Mouse (Mus musculus): ENCODE measurements around the gene Rhot2.

The Rhot2 gene

DNA sequence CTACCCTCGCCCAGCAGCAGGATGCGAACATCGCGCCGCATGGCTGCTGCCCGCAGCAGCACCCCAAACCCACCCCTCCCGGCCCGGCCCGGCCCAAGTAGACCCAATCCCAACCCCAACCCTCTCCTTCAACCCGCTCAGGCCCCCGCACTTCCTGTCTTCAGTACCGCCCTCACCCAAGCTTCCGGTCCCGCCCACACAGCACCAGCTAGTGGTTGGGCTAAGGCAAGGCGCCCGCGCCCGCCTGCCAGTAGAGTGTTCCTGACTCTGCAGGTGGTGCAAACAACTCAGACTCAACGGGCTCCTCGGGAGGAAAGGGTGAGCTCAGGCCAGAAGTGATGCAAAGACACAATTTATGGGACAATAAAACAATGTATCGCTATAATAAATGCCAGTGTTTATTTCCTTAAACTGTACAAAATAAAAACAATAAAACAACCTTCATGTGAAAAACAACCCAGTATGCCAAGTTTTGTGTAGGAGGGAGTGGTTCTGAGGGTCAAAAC lies at the start of gene Rhot2:
TSS of gene Rhot2 (minus strand) at position 456 of the 506 bp plus-strand sequence.
- DNase-seq (ENCODE audit: extremely low spot score) = peak; percentile 91

- peak; percentile 71 for DNase-seq (ENCODE audit: extremely low spot score)
These were observed 49.4 kb upstream of the Rhot2 start for GRCm38 (mm10) chr17:25893975-25894617.

GRCm38 (mm10) chr17:25888837-25889236 lies 44.2 kb upstream of the Rhot2 start:
- no peak for DNase-seq (ENCODE audit: extremely low spot score)

GRCm38 (mm10) chr17:25887467-25887866 lies 42.8 kb upstream of the Rhot2 start:
- DNase-seq (ENCODE audit: extremely low spot score) = no peak

DNA sequence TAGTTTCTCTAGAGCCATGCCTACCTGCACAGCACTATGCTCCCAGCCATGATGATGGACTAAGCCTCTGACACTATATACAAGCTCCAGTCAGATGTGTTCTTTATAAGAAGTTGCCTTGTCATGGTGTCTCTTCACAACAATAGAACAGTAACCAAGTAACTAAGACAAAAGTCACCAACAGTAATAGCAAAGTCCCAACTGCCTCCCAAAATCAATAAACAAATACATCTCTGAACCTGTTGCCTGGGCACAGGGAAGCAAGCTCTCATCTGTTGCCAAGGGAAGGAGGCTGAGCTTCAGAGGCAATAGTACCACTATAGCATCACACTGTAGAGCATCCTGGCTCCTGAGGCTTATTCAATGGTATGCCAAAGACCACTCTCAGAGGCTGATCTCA lies 42.2 kb upstream of the Rhot2 start:
- no peak for DNase-seq (ENCODE audit: extremely low spot score)

- DNase-seq (ENCODE audit: extremely low spot score) = no peak
These were observed 41.0 kb upstream of the Rhot2 start for GRCm38 (mm10) chr17:25885636-25886035.

DNA sequence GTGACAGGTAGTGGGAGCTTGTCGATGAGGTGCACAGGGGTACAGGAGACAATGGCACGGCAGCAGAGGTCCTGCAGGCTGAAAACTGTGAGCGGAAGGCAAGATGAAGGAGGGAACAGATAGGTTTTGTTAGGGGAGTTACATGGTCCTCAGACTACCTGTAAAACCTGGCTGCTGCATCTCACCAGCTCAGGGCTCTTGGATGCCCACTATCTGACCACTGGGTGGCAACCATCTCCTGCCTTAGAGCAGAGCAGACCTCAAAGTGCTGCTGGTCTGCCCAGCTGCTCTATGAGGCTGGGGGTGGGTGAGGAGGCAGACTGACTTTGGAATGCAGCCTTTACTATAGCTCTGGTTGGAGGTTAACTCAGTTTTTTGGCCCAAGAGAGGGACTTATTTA lies 39.2 kb upstream of the Rhot2 start:
- no peak for DNase-seq (ENCODE audit: extremely low spot score)

DNA sequence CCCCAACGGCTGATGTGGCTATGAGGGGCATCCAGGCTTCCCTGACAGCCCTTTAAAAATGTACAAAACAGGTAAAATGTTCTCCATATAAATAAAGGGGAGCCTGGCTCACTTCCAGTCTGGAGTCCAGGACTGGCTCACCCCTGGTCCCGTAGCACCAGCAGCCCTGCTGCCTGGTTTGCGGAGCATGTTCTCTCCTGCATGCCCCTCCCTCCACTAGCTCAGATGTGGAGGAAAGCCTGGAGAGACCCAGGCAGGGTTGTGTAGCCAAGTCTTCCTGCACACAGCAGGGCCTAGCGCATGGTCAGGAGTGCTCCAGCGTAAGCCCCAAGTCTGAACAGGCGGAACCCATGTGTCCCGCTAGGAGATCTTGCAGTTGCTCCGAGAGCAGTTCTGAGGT lies 38.6 kb upstream of the Rhot2 start:
- no peak for DNase-seq (ENCODE audit: extremely low spot score)

GRCm38 (mm10) chr17:25882306-25882705 lies 37.7 kb upstream of the Rhot2 start:
- DNase-seq (ENCODE audit: extremely low spot score) = peak; percentile 47

DNA sequence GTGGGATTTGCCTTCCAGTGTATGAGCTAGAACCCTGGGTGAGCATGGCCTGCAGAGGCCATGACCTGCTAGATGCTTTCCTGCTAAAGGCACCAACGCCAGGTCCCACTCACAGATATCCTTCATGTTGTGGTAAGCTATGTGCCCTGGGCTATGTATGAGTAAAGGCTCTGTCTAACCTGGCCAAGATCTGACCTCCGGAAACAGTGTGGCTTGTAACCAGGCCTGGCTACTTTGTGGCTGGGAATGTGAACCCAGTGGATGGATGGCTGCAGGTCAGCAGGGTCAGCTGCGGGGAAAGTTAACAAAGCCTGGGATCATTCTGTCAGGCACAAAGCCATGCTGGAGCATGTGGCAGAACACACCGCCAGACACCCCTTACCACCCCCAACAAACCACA lies 37.0 kb upstream of the Rhot2 start:
- DNase-seq (ENCODE audit: extremely low spot score) = peak; percentile 83

DNA sequence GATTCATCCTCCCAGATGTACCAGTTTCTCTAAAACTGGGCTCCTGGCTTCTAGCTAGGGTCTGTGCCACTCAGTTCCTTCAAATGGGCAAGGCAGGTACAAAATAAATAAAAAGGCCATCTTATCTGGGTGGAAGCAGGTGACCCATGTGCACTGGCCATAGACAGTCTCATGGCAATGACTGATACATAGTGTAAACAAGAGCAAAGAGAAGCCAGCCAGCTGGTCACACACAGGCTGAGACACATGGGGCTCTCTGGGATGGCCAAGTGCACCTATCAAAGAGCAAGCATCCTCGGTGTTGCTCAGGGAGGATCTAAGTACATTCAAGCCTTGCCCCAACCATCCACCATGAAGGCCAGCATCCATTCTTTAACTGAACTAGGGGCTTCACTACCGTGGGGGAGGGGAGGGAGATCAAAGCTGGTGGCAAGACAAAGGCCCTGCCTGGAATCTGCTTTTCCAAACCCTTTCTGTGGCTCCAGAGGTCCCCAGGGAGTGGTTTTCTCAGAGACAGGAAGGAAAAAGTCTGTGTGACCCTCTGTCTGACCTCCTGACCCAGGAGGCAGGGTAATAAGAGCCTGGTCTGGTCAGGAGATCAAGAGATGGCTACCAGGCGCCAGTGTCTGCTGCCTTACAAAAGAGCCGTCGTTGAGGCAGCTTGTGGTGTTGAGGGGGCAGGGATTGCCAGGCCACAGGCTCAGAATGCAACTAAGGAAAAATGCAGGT lies 36.4 kb upstream of the Rhot2 start:
- DNase-seq (ENCODE audit: extremely low spot score) = peak; percentile 94

DNA sequence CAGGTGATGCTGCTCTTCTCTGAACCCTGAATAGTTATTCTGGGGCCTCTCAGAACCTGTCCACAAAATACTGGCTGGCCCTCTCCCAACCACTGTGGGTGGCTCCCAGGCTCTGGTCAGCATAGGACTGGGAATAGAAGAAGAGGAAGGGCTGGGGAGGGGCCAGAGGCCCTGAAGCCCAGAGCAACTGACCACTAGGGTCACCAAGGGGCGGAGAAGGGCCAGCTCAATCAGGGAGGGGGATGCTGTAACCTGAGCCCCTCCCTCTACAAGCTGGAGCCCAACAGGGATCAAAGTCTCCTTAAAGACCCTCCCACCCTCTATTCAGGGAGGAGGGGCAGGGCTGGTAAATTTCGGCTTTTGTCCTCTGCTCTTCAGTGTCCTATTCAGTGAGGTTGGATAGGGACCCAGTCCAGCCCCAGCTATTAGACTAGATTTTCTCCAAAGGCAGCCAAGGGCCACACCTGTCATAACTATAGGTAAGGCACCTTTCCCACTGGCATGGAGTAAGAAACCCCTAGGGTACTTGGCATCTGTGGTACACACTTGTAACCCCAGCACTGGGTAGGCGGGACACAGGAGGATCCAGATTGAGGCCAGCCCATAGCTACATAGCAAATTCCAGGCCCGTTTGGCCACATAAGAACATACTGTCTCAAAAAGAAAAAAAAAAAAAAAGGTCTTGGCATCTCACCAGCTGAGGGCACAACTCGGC lies 35.7 kb upstream of the Rhot2 start, which contains the start of gene Wfikkn1:
TSS of gene Wfikkn1 (minus strand) at position 663 of the 715 bp plus-strand sequence.
- DNase-seq (ENCODE audit: extremely low spot score) = peak; percentile 88

GRCm38 (mm10) chr17:25879750-25880149 lies 35.1 kb upstream of the Rhot2 start:
- DNase-seq (ENCODE audit: extremely low spot score) = no peak

DNA sequence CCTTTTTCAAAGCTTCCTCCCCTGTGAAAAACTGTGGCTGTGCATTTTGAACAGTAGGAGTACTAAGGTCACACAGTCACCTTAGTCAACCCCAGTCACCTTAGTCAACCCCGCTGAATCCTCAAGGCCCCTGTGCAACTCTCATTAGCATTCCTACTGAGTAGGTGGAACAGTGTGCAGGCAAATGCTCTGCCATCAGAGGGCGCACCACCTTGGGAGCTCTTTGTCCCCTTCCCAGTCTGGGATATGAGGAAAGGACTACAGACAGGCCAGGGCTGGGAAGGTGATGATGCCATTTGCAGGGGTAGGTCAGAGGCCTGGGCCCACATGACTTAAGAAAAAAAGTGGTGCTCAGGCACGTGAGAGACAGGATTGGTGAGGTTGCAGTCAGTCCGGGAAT lies 34.6 kb upstream of the Rhot2 start:
- peak; percentile 50 for DNase-seq (ENCODE audit: extremely low spot score)

DNA sequence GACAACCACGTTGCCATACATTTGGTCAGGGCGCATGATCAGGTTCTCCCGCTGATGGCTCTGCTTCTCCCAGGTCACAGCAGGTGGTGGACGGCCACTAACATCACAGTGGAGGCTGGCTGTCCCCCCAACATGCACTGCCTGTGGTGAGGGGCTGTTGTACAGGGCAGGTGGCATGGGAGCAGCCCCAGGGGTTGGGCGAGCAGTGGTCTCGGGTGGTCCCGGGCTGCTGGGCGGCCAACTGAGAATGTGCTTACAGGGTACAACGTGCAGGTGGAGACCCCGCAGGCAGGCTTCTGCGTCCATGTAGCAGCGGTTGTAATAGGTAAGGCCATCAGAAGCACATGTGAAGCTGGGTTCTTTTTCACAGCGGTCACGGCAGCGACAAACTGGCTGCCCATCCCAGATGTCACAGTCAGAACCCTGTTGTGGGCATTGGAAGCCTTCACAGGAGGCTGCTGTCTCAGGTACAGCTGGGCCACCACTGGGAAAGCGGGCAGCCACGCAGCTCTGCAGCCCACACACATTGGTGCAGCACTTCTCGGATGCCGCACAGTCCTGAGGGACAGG lies 34.0 kb upstream of the Rhot2 start:
- DNase-seq (ENCODE audit: extremely low spot score) = no peak

DNA sequence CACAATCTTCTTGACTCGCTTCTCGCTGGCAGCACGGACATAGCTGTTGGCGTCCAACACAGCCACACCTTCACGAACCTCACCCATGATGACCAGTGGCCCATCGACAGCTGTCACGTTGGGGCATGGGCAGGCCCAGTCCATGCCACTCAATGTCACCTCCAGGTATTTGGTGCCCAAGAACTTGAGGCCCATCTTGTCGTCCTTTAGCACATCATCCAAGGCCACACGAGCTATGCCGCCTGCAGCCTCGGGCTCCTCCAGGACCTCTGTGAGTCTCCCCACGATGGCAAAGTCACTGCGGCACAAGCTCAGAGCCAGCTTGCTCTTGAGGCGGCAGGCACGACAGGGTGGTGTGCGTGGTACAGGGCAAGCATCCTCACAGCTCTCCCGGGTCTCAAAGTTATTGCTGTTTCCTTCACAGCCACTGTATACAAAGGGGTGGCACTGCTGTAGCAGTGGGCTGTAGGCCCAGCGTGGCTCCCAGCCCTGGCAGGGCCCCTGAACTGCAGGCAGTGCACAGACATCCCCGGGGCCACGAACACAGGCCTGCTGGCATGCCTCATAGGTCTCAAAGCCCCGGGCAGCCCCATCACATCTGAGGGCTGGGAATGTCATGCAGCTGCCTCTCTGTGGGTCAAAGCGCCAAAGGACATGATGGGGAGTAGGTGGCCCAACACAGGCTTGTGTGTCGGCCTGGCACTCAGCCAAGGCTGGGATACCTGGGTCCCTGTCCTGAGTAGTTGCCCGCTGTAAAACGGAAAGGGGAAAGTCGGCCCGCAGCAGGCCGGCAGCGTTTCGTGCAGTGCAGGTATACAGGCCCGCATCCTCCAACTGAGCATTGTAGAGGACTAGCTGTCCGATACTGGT lies 33.3 kb upstream of the Rhot2 start:
- no peak for DNase-seq (ENCODE audit: extremely low spot score)

- no peak for DNase-seq (ENCODE audit: extremely low spot score)
These were observed 32.4 kb upstream of the Rhot2 start for GRCm38 (mm10) chr17:25877025-25877424.

GRCm38 (mm10) chr17:25876347-25876915 lies 31.8 kb upstream of the Rhot2 start:
- DNase-seq (ENCODE audit: extremely low spot score) = no peak

DNA sequence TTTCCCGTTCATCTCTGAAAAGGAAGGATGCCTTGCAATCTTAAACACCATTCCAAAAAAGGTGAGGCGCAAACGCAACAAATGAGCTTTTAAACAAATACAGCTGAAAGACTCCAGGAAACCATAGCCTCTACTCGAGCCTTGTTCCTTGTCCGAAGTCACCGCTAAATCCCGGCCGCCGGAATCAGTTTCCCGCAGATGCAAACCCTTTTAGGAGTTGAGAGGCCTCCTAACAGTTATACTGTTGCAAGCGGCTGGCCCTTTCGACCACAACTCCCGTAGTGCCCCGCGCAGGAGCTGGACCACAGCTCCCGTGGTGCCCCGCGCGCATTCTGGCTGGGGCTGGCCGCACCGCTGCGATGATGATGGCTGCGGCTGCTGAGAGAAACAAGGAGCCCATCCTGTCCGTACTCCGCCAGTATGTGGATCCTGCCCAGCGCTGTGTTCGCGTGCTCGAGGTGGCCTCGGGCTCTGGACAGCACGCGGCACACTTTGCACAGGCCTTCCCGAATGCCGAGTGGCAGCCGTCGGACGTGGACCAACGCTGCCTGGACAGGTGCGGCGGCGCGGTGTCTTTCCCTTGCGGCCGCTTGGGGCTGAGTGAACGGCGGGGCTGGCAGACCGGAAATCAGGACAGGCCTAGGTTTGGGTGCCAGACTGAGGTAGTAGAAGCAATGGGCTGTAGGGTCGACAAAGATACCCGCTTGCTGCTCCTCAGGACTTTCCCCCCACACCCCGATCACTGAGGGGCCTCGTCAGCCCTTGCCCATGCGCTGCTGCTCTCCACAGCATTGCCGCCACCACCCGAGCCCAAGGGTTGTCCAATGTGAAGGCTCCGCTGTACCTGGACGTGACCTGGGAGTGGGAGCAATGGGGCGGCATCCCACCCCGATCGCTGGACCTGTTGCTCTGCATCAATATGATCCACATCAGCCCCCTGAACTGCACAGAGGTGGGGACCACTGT lies 30.8 kb upstream of the Rhot2 start:
- peak; percentile 90 for DNase-seq (ENCODE audit: extremely low spot score)

DNA sequence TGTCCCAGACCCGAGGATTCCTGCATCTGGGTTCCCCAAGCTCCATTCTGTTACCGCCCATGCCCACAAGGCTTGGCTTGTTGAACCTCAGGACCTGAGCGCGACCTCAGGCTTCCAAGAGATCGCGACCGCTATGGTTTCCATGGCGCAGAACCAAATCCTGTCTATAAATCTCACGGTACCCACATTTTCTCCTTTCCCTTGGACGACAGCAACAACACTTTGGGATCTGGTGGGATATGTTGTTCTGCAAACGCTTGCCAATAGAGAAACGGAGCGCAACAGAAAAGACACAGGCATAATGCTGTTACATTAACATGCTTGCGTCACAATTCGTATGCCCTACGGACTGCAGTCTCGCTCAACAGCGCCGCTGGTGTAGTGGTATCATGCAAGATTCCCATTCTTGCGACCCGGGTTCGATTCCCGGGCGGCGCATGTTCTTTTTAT lies 30.1 kb upstream of the Rhot2 start, which contains the start of gene Mettl26:
TSS of gene Mettl26 (plus strand) at position 354 of the 450 bp plus-strand sequence.
- DNase-seq (ENCODE audit: extremely low spot score) = peak; percentile 95
